Mouse (Mus musculus): ENCODE data around the gene Capn10.
A peak's percentile ranks its signal among the peaks of the same experiment; 100 is the strongest.

The Capn10 gene

DNA sequence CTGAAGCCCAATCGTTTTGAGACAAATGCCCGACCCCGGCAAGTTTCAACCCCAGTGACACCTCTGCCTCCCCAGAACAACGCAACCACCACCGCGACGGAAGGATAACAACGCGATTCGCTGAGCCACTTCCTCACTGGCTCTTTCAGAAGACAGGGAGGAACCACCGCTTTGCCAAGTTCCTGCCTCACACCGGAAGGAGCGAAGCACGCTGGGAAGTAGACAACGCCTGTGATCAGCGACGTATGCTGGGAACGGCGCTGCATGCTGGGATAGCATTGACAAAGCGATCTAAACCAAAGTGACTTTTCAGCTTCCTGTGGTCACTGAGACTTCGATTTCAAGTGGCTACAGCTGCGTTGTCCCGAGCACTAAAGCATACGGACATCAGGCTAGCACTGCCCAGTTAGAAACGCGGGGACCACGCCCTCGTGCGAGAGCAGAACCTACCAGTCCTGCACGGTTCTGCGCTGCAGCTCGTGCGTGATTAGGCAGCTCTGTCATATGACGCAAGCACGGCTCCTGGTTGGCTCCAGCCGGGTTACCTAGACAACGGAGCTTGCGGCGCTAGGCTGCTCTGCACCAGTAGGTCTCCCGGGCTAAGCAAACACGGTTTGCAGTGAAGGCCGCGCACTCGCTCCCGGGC, at the start of gene Capn10:
Capn10 (plus strand) TSS at position 195 of the 646 bp plus-strand sequence.
- peak; percentile 95 to 97 for DNase-seq (ENCODE audit: low spot score in 2 of 2)

DNA sequence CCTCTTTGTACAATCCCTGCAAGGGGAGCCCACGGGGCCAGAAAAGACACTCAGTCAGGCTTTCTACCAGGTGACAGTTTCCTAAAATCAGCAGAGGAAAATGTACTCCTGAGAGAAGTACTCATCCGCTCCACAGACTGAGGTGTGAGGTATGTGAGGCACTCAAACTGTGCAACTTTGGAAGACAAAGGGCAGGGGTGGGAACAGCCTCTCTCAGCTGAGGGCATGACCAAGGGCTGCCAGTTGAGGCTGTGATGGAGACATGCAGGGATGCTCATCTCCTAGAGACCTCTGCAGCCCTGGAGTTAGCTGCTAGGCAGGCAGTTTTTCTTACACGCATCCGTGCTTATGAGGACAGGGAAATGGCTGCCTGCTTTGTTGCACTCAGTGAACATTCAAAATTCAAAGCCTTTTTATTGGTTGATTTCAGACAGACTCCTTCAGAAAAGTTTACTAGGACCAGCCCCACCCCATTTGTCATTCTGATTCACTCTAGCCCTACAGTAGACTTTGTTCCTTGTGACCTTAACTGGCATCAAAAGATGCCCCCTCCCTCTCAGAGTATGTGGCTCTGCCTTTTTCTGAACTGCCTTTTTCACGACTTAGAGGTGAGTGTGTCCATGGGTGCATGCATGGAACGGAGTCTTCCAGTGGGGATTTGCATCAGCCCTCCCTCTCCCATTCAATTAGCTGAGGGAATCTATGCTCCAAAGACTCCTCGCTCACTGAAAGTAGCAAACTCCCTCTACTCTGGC, 45.1 kb upstream of the Capn10 start:
- no peak for DNase-seq (ENCODE audit: low spot score in 2 of 2)

DNA sequence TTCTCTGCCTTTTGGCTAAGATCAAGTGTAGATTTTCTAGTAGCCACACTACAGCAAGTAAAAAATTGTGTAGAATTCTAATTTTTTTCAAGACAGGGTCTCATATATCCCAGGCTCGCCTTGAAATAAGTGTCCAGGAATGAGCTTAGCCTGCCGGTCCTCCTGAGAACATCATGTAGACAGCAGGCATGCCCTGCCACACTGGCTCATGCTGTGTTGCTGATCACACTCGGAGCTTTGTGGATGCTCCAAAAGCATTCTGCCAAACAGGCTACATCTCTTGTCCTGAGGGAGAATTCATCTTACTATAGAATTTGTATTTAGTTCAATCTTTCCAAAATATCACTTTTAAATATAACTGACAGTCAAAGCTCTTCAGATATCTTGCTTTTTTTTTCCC, 41.4 kb upstream of the Capn10 start:
- DNase-seq (ENCODE audit: low spot score in 2 of 2) = no peak

DNA sequence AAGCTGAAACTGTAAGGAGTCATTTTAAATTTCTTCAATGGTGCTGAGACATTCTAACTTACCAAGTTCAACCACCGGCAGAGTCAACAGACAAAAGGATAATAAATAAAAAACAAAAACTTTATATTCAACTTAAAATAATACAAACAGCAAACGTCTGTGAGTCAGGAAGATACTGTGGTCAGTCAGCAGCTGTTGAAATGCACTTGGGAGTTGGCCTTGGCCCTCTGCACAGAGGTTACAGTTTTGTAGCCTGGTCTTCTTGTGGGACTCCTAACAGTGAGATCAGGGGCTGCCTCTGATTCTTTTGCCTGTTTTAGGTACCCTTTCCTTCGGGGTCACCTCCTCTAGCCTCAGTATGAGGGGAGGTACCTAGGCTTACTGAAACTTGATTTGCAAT, 40.3 kb upstream of the Capn10 start:
- DNase-seq (ENCODE audit: low spot score in 2 of 2) = no peak

DNA sequence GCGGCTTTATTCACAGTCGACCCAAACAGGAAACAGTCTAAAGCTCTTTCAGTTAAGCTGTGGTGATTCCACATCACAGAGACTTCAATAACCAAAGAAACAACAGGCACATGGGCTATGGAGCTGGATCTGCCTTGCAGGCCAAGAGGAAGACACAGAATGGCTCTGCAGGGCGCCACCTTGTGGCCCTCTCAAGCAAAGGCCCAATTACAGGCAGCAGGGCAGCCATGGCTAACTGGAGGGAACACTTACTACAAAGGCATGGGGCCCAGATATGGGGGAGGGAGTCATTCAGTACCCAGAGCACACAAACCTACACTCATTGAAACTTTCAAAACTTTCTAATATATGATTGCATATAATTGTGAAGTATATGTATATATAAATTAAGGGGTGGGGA, 39.1 kb upstream of the Capn10 start:
- peak in 1 of 2 experiments; percentile 63 for DNase-seq (ENCODE audit: low spot score in 2 of 2)

DNA sequence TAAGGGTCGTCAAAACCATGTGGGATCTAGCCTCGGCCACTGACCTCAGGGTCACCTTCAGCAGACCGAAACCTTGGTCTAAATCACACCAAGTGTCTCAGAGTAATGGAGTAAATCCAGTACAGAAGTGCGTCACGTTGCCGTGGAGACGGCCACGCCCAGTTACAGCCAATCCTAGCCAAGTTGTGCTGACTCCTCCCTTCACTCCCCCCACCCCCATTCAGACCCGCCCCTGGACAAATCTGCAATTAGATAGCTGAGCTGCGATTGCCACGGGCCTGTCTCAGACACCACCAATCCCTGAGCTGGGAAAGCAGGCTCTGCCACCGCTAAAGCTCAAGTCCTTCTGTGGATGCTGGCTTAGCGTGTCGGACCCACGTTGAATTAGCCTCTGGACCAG, 31.4 kb upstream of the Capn10 start, which contains the start of gene Ankmy1:
Ankmy1 (minus strand) TSS at position 121 of the 400 bp plus-strand sequence.
- no peak for DNase-seq (ENCODE audit: low spot score in 2 of 2)

DNA sequence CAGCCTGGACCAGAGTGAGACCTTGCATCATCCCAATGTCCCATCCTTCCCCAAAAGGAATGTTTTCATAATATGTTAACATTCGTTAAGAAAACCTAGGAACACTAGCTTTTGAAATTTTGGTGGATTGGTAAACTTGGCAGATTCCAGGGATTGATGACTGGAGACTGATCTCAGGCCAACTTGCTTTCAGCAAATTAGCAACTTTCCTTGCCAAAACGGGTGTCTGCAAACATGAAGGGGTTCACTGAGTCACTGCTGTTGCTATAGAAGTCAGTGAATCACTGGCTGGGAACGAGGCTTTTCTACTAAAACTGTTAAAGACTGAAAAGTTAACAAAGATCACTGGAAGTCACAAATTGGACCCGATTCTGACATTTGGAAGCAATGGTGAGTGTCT, 30.5 kb upstream of the Capn10 start:
- DNase-seq (ENCODE audit: low spot score in 2 of 2) = no peak

DNA sequence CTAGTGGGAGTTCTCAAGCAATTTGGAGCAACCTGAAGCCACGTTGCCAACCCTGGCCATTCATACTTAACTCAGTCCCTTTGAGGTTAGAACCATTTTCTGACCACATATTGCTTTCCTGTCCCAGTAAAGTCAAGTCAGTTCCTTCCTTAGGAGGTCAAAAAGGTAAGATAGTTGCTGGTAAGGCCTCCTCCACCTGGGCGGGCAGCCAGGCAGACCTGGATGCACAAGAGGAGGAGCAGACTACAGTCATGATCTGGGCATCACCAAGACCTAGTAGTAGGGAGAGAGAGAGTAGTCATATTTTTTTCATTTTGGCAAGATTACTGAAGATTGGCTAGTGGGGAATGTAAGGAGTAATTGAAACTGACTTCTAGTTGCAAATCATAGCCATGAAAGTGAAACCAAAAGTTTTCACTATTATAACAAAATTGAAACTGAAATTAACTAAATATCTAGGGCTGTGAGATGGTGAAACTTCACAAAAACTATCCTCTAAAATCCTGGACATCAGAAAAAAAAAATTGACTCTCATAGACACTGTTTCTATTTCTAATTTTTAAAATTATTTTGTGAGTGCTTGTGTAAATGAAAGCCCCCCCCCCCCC, 28.4 kb upstream of the Capn10 start:
- DNase-seq (ENCODE audit: low spot score in 2 of 2) = no peak

DNA sequence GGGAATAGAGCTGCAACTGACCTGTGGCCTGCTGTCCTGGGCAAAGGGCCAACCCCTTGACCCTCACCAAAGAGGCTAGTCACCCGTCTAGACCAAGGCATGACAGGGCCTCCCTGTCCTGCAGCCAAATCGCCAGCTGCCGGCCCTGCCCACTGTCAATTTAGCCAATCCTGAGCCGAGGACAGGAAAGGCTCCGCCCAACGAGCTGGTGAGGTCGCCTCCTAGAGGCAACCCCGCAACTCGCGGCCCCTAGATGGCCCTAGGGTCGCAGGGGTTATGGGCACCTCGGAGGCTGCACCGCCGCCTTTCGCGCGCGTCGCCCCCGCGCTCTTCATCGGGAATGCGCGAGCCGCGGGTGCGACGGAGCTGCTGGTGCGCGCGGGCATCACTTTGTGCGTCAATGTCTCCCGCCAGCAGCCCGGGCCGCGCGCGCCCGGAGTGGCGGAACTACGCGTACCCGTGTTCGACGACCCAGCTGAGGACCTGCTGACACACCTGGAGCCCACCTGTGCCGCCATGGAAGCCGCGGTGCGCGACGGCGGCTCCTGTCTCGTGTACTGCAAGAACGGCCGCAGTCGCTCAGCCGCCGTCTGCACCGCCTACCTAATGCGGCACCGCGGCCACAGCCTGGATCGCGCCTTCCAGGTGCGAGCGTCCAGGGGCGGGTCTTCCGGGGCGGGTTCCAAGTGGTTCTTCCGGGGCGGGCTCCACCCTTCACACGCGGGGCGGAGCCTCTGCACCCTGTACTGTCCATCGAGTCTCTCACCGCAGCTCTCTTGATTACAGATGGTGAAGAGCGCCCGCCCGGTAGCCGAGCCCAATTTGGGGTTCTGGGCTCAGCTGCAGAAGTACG, 27.2 kb upstream of the Capn10 start, which contains the start of gene Dusp28:
Dusp28 (plus strand) TSS at position 203 of the 853 bp plus-strand sequence.
- peak; percentile 91 to 92 for DNase-seq (ENCODE audit: low spot score in 2 of 2)

DNA sequence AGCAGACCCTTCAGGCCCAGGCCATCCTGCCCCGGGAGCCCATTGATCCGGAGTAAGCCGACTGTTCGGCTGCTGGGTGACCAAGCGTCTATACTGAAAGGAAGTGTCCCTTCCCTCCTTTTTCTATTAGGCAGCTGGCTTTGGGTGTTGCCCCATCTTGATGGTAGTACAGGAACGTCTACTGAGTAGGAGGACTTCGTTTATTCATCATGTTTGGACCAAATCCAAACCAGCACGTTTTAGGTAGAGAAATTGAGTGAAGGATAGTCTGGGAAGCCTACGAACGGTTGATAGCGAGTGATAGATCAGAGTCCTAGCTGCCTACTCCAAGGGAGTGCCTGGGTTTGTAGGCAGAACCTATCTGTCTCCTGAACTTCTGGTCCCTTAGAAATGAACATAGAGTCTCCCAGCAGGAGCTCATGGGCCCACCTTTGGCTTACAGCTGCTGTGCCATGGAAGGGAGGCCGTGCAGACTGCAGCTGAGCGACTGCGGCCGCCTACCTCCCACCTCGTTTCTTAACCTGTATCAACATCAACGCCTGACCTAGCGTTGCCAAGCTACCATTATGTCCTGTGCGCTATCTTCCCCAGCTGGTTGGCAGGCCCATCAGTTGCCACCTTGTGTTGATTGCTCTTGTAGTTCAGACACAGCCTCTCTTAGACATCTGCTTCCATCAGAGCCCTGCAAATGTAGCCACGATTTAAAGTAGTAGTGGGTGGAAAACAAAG, 26.4 kb upstream of the Capn10 start:
- DNase-seq (ENCODE audit: low spot score in 2 of 2) = no peak

DNA sequence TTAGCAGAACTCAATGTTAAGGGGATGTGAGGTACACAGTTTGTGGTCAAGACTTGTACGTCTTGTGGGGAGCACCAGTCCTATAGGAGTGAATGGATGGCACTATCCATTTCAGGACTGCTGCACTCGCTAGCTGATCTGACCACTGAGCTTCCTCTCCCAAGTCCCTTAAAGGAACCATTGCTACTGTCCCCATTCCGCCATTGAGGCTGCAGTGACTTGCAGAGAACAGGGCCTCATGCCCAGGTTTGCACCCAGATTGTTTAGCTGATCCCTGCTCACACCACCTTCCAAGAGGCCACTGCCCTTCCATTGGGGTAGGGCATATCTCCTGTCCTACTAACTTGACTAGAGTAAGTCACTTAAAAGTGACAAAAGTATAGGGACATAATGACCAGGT, 25.5 kb upstream of the Capn10 start:
- DNase-seq (ENCODE audit: low spot score in 2 of 2) = no peak

DNA sequence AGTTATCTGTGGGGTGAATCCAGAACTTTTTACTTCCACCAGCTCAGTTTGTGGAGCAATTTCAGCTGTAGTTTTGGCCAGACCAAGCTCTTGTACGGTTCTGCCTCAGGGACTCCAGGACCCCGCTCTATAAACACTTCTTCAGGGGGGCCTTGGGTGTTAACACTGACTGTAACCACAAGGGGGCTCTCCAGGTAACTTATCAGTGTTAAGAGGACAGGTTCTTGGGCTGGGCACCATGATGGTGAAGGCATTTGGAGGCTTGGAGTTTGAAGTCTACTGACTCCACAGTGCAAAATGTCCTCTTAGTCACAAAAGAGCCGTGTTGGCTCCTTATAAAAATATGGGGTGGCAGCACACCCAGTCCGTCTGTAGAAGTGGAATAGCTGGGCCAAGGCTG, 25.1 kb upstream of the Capn10 start:
- no peak for DNase-seq (ENCODE audit: low spot score in 2 of 2)

DNA sequence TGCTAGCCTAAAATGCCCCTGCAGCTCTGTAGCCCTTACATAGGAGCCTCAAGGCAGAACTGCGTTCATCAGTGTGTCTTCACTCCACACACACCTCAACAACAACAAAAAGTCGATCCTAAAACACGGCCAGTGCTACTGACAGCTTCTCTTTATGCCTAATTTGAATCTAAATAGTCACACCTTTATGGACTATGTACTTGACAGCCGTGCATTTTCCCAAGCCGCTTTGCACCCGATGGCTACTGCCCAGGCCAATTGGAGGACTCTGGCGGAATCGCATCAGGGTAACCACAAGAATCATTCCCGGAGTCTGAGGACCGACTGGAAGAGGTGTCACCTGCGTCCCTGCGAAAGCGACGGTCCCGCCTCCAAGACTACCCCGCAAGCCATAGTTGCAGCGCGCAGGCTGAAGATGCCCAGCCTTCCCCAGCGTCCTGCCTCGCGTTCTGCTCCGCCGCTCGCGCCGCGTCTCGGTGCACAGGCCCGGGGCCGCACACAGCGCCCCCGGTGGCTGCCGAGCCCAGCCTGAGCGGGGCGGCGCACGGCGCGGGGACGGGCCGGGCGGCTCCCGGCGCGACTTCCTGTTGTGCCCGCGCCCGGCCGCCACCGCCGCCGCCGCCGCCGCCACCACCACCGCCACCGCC, 23.8 kb upstream of the Capn10 start, which contains the start of gene Rnpepl1:
Rnpepl1 (plus strand) TSS at position 545 of the 647 bp plus-strand sequence.
- peak; percentile 74 to 76 for DNase-seq (ENCODE audit: low spot score in 2 of 2)

DNA sequence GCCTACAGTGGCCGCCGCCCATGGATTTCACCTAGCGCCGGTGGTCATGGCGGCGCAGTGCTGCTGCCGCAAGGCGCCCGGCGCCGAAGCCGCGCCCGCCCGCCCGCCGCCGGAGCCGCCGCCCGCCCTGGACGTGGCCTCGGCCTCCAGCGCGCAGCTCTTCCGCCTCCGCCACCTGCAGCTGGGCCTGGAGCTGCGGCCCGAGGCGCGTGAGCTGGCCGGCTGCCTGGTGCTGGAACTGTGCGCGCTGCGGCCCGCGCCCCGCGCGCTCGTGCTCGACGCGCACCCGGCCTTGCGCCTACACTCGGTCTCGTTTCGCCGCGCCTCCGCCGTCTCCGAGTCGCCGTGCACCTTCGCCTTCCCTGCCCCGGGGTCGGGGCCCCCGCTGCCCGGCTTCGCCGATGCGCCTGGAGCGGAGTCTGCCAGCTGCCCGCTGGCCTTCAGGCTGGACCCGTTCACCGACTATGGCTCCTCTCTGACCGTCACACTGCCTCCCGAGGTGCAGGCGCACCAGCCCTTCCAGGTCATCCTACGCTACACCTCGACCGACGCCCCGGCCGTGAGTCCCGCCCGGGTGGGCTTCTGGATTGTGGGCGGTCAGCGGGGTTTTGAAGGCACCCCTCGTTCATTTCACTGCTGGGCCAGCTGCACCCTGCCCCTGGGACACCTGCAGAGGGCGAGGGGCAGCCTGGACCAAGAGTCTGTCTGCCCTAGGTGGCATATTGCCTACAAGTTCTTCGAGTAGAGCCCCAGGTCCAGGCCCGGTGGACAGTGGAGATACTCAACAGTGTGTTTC, 23.1 kb upstream of the Capn10 start:
- peak; percentile 59 to 61 for DNase-seq (ENCODE audit: low spot score in 2 of 2)

DNA sequence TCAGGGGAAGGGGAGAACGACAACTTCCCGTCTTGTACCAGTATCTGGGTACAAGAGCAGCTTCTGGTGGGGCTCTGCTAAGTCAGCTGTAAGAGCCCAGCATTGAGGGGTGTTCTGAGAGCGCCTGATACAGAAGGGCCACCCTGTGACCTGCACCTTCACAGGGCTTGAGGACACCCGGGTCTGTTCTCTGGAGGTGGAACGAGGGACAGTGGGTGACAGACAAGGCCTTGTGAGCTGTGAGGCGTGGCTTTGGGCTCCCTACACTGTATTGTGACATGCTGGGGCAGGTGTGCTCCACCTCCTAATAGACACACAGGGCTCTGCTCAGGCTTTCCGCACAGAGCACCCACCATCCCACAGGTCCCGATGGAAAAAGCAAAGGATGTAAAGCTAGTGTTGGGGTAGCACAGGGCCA, 22.4 kb upstream of the Capn10 start:
- no peak for DNase-seq (ENCODE audit: low spot score in 2 of 2)

DNA sequence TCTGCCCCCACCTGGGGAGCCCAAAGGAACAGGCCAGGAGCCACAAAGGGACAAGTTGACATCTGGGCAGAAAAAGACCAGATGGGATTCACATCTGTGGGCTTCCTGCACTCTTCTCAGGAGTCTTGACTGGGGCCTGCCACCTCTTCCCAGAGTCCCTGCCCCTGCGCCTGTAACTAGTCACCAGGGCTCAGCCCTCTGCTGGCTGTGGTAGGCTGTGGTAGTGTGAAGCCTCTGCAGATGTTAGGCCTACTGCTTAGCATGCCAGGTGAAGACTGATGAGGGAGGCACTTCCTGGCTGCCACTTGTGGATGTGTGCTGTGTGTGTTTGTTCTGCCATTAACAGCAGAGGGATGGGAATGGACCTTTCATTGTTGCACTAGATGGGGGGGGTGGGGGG, 21.9 kb upstream of the Capn10 start:
- no peak for DNase-seq (ENCODE audit: low spot score in 2 of 2)

DNA sequence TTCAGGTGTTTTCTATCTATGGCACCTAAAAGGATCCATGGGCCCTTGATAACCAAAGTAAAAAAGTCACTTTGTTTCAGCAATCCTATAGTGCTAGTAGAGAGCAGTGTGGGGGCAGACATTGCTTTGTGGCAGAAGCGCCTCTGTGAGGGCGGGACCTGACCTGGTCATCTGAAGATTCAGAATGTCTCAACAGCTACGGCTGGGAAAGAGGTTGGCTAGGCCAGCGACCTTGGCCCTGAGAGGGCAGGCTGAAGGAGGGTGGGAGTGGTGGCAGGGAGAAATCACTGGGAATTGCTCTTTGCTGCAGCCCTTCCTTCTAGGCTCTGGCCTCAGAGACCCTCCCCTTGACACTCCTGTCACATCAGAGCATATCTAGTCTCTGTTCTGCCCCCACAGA, 19.9 kb upstream of the Capn10 start:
- no peak for DNase-seq (ENCODE audit: low spot score in 2 of 2)

DNA sequence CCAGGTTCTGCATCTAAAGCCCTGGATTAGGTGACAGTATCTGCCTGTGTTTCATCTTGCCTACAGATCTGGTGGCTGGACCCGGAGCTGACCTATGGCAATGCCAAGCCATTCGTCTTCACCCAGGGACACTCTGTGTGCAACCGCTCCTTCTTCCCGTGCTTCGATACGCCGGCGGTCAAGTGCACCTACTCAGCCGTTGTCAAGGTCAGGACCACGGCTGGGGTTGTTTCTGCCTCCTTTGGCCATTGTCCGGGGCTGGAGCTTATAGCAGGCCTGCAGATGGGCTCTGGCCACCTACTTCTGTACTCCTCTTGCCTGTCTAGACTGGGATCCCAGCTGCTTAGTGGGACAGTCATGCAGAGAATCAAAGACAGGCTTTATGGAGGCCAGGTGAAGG, 19.2 kb upstream of the Capn10 start:
- no peak for DNase-seq (ENCODE audit: low spot score in 2 of 2)

DNA sequence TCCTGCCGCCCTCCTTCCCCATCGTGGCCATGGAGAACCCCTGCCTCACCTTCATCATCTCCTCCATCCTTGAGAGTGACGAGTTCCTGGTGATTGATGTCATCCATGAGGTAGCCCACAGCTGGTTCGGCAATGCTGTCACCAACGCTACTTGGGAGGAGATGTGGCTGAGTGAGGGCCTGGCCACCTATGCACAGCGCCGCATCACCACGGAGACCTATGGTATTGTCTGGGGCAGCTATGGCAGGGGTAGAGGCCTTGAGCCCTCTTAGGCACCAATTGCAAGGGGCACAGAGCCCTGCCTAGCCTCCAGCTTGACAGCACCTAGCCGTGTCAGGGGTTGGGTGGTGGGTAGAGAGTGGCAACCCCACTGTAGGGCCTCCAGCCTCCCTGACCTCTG, 17.5 kb upstream of the Capn10 start:
- no peak for DNase-seq (ENCODE audit: low spot score in 2 of 2)

DNA sequence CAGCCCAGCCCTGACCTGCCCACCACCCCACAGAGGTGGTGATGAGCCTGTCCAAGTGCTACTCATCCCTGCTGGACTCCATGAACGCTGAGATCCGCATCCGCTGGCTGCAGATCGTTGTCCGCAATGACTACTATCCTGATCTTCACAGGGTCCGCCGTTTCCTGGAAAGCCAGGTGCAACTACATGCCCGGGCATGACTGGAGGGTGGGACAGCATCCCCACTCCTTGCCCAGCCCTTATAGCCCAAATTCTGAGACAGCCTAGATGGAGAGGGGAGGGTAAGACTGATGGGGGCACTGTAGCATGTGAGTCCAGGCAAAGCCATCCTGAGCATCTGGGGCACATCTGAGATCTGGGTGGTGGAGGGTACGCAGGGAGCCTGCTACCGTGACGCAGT, 15.0 kb upstream of the Capn10 start:
- DNase-seq (ENCODE audit: low spot score in 2 of 2) = no peak
